Comparison of ENCODE assay signal across 14 mouse cellular contexts in genomic region chr5:46022047-46022422, GRCm38 (mm10).
"Had no signal": no experiment of that assay in that cellular context is flagged by ENCODE, and none has a peak within 500 bp of the region (broad histone marks: within the 10 kb centered on the region; RNA-seq: fewer than 3 reads in every experiment).

No protein-coding gene starts in this region.

- H3K4me1 ChIP-seq: kidney, embryonic 15.5 days; limb, embryonic 13.5 days; liver, embryonic 15.5 days; midbrain, embryonic 15.5 days had no signal

- DNase-seq: kidney, adult 2 months; kidney, postnatal 14 days; left cerebral cortex, postnatal 4 days; lung, embryonic 14.5 days; lung, postnatal 10 days; lung, postnatal 4 days; right cerebral cortex, adult 18-20 months; right cerebral cortex, postnatal 25 days; thymus, postnatal 14 days had no signal

- H3K27ac ChIP-seq: kidney, embryonic 15.5 days; limb, embryonic 13.5 days; liver, embryonic 15.5 days; midbrain, embryonic 15.5 days had no signal

- H3K27me3 ChIP-seq: kidney, embryonic 15.5 days; limb, embryonic 13.5 days; liver, embryonic 15.5 days; midbrain, embryonic 15.5 days had no signal

- H3K9ac ChIP-seq: kidney, embryonic 15.5 days; limb, embryonic 13.5 days; liver, embryonic 15.5 days; lung, embryonic 14.5 days; midbrain, embryonic 15.5 days had no signal

- H3K36me3 ChIP-seq: kidney, embryonic 15.5 days; limb, embryonic 13.5 days; liver, embryonic 15.5 days; midbrain, embryonic 15.5 days had no signal

- ATAC-seq: midbrain, embryonic 15.5 days had no signal

- H3K9me3 ChIP-seq: kidney, embryonic 15.5 days; limb, embryonic 13.5 days; liver, embryonic 15.5 days; midbrain, embryonic 15.5 days had no signal

- H3K4me2 ChIP-seq: kidney, embryonic 15.5 days; limb, embryonic 13.5 days; liver, embryonic 15.5 days; lung, embryonic 14.5 days; midbrain, embryonic 11.5 days; midbrain, embryonic 15.5 days had no signal

- H3K4me3 ChIP-seq: kidney, embryonic 15.5 days; limb, embryonic 13.5 days; liver, embryonic 15.5 days; midbrain, embryonic 15.5 days had no signal
